Mouse (Mus musculus): ENCODE measurements around the gene Msln. TPM values are rescaled to one million over a fixed set of nuclear protein-coding genes. Genes with fewer than 3 reads are reported as not detected.

Gene Msln
- polyA plus RNA-seq (2015; fragmentation: Nextera tagmentation; extraction: Ambion mirVana): 24.2 and 31.4 TPM in 2 replicates

- 82% methylated on average over 9 of the region's 9 CpGs for WGBS
- H3K36me3 ChIP-seq: no peaks in the 10 kb centered on the region
- no peak within 1 kb of the TSS for H3K4me3 ChIP-seq (replicated peaks)
- no peaks in the 10 kb centered on the region for H3K27me3 ChIP-seq
- no peaks in the 10 kb centered on the region for H3K9me3 ChIP-seq (replicated peaks)
- H3K27ac ChIP-seq (replicated peaks): no peak within 1 kb of the TSS
- no peak within 1 kb of the TSS for H3K9ac ChIP-seq
- H3K4me1 ChIP-seq: peaks cover 7% of the 10 kb centered on the region; the same call in 1 of the 2 replicates
- no peak for ATAC-seq (ENCODE audit: insufficient number of reproducible peaks, low FRiP score, low TSS enrichment, low read depth)
- no peak within 1 kb of the TSS for H3K4me2 ChIP-seq (replicated peaks)
These were observed at the start of gene Msln for GRCm38 (mm10) chr17:25754241-25754640. Gene Msln, minus strand, starts transcription at chr17:25754378.

GRCm38 (mm10) chr17:25802825-25803517 is 48.8 kb upstream of the Msln start:
- ATAC-seq (ENCODE audit: insufficient number of reproducible peaks, low FRiP score, low TSS enrichment, low read depth): peak; percentile 72
- H3K9me3 ChIP-seq (replicated peaks): no peaks in the 10 kb centered on the region
- no peaks in the 10 kb centered on the region for H3K36me3 ChIP-seq
- no peak overlapping the region for H3K27ac ChIP-seq (replicated peaks)
- WGBS: 11% methylated on average over 10 of the region's 10 CpGs
- H3K4me3 ChIP-seq (replicated peaks): no peak overlapping the region
- no peaks in the 10 kb centered on the region for H3K4me1 ChIP-seq
- no peak overlapping the region for H3K4me2 ChIP-seq (replicated peaks)
- peaks cover 10% of the 10 kb centered on the region for H3K27me3 ChIP-seq
- H3K9ac ChIP-seq: no peak overlapping the region

GRCm38 (mm10) chr17:25801029-25801428 is 46.9 kb upstream of the Msln start:
- Histone ChIP-seq H3K4me2 (replicated peaks) (no peak overlapping the region), H3K27me3 (peaks cover 8% of the 10 kb centered on the region; the same call in 1 of the 2 replicates), H3K9ac (no peak overlapping the region), H3K4me3 (replicated peaks) (no peak overlapping the region), H3K27ac (replicated peaks) (no peak overlapping the region), H3K4me1 (peaks cover 11% of the 10 kb centered on the region), H3K9me3 (replicated peaks) (no peaks in the 10 kb centered on the region), H3K36me3 (no peaks in the 10 kb centered on the region)
- ATAC-seq (ENCODE audit: insufficient number of reproducible peaks, low FRiP score, low TSS enrichment, low read depth): no peak
- WGBS: 5% methylated on average over 6 of the region's 6 CpGs

GRCm38 (mm10) chr17:25796951-25797369 is 42.8 kb upstream of the Msln start, which contains the start of gene Metrn:
Gene Metrn, minus strand, starts transcription at chr17:25797136.
- H3K27me3 ChIP-seq: peaks cover 1% of the 10 kb centered on the region; the same call in 1 of the 2 replicates
- H3K4me3 ChIP-seq (replicated peaks): peak within 1 kb of the TSS; percentile 66
- no peak within 1 kb of the TSS; the same call in 1 of the 2 replicates for H3K27ac ChIP-seq (replicated peaks)
- 0 out of 2 replicates have a peak, but pooled peaks cover 3% of the 10 kb centered on the region for H3K36me3 ChIP-seq
- WGBS: under 1% methylated on average over 35 of the region's 35 CpGs
- peaks cover 31% of the 10 kb centered on the region for H3K4me1 ChIP-seq
- peak; percentile 87 for ATAC-seq (ENCODE audit: insufficient number of reproducible peaks, low FRiP score, low TSS enrichment, low read depth)
- peak within 1 kb of the TSS; percentile 33 for H3K9ac ChIP-seq
- no peaks in the 10 kb centered on the region for H3K9me3 ChIP-seq (replicated peaks)
- peak within 1 kb of the TSS; percentile 89 for H3K4me2 ChIP-seq (replicated peaks)

- 1% methylated on average over 37 of the region's 37 CpGs for WGBS
- Histone ChIP-seq H3K9ac (peak overlapping the region; percentile 33), H3K4me1 (peaks cover 38% of the 10 kb centered on the region), H3K4me3 (replicated peaks) (peak overlapping the region; percentile 66), H3K4me2 (replicated peaks) (peak overlapping the region; percentile 89), H3K27me3 (no peaks in the 10 kb centered on the region), H3K36me3 (0 out of 2 replicates have a peak, but pooled peaks cover 3% of the 10 kb centered on the region), H3K27ac (replicated peaks) (no peak overlapping the region; the same call in 1 of the 2 replicates), H3K9me3 (replicated peaks) (no peaks in the 10 kb centered on the region)
- ATAC-seq (ENCODE audit: insufficient number of reproducible peaks, low FRiP score, low TSS enrichment, low read depth): no peak; the same call in 1 of the 2 replicates
These were observed 42.1 kb upstream of the Msln start for GRCm38 (mm10) chr17:25796211-25796771.

GRCm38 (mm10) chr17:25795609-25796092 is 41.5 kb upstream of the Msln start, which contains the start of gene AC134908.4:
Gene AC134908.4, minus strand, starts transcription at chr17:25795659.
- H3K27ac ChIP-seq (replicated peaks): no peak within 1 kb of the TSS; the same call in 1 of the 2 replicates
- peak within 1 kb of the TSS; percentile 66 for H3K4me3 ChIP-seq (replicated peaks)
- H3K9me3 ChIP-seq (replicated peaks): no peaks in the 10 kb centered on the region
- 0 out of 2 replicates have a peak, but pooled peaks cover 3% of the 10 kb centered on the region for H3K36me3 ChIP-seq
- no peak for ATAC-seq (ENCODE audit: insufficient number of reproducible peaks, low FRiP score, low TSS enrichment, low read depth)
- H3K9ac ChIP-seq: peak within 1 kb of the TSS; percentile 33
- WGBS: 27% methylated on average over 6 of the region's 6 CpGs
- H3K4me1 ChIP-seq: peaks cover 44% of the 10 kb centered on the region
- H3K4me2 ChIP-seq (replicated peaks): peak within 1 kb of the TSS; percentile 89
- no peaks in the 10 kb centered on the region for H3K27me3 ChIP-seq

- Histone ChIP-seq H3K4me1 (peaks cover 47% of the 10 kb centered on the region), H3K4me3 (replicated peaks) (peak overlapping the region; percentile 66), H3K27ac (replicated peaks) (no peak overlapping the region)
These were observed 40.8 kb upstream of the Msln start for GRCm38 (mm10) chr17:25794998-25795397.

GRCm38 (mm10) chr17:25794197-25794596 is 40.0 kb upstream of the Msln start:
- Histone ChIP-seq H3K4me1 (peaks cover 47% of the 10 kb centered on the region), H3K27me3 (no peaks in the 10 kb centered on the region), H3K36me3 (peaks cover 9% of the 10 kb centered on the region; the same call in 1 of the 2 replicates), H3K9ac (no peak overlapping the region), H3K27ac (replicated peaks) (no peak overlapping the region), H3K4me2 (replicated peaks) (no peak overlapping the region), H3K9me3 (replicated peaks) (no peaks in the 10 kb centered on the region), H3K4me3 (replicated peaks) (no peak overlapping the region)
- 54% methylated on average over 13 of the region's 13 CpGs for WGBS
- ATAC-seq (ENCODE audit: insufficient number of reproducible peaks, low FRiP score, low TSS enrichment, low read depth): no peak

More at GRCm38 (mm10) chr17:25794998-25795397, 40.8 kb upstream of the Msln start:
- Histone ChIP-seq H3K27me3 (no peaks in the 10 kb centered on the region), H3K9ac (no peak overlapping the region), H3K4me2 (replicated peaks) (peak overlapping the region; percentile 89; the same call in 1 of the 2 replicates), H3K9me3 (replicated peaks) (no peaks in the 10 kb centered on the region), H3K36me3 (0 out of 2 replicates have a peak, but pooled peaks cover 3% of the 10 kb centered on the region)
- ATAC-seq (ENCODE audit: insufficient number of reproducible peaks, low FRiP score, low TSS enrichment, low read depth): no peak
- WGBS: 75% methylated on average over 17 of the region's 17 CpGs

GRCm38 (mm10) chr17:25792615-25793014 is 38.4 kb upstream of the Msln start, which contains the start of gene Fam173a:
Gene Fam173a, minus strand, starts transcription at chr17:25792901.
- H3K9ac ChIP-seq: peak within 1 kb of the TSS; percentile 75
- ATAC-seq (ENCODE audit: insufficient number of reproducible peaks, low FRiP score, low TSS enrichment, low read depth): peak; percentile 59
- H3K36me3 ChIP-seq: peaks cover 18% of the 10 kb centered on the region
- peak within 1 kb of the TSS; percentile 96 for H3K27ac ChIP-seq (replicated peaks)
- no peaks in the 10 kb centered on the region for H3K27me3 ChIP-seq
- H3K4me2 ChIP-seq (replicated peaks): peak within 1 kb of the TSS; percentile 79
- no peaks in the 10 kb centered on the region for H3K9me3 ChIP-seq (replicated peaks)
- peak within 1 kb of the TSS; percentile 79 for H3K4me3 ChIP-seq (replicated peaks)
- 0% methylated on average over 14 of the region's 14 CpGs for WGBS
- H3K4me1 ChIP-seq: peaks cover 46% of the 10 kb centered on the region

GRCm38 (mm10) chr17:25791843-25792527 is 37.8 kb upstream of the Msln start:
- H3K27ac ChIP-seq (replicated peaks): peak overlapping the region; percentile 96
- peak; percentile 59 for ATAC-seq (ENCODE audit: insufficient number of reproducible peaks, low FRiP score, low TSS enrichment, low read depth)
- no peaks in the 10 kb centered on the region for H3K27me3 ChIP-seq
- H3K9ac ChIP-seq: peak overlapping the region; percentile 75
- H3K4me3 ChIP-seq (replicated peaks): peak overlapping the region; percentile 79
- WGBS: under 1% methylated on average over 45 of the region's 45 CpGs
- peak overlapping the region; percentile 79 for H3K4me2 ChIP-seq (replicated peaks)
- no peaks in the 10 kb centered on the region for H3K9me3 ChIP-seq (replicated peaks)
- H3K4me1 ChIP-seq: peaks cover 40% of the 10 kb centered on the region
- peaks cover 19% of the 10 kb centered on the region for H3K36me3 ChIP-seq

Measured in embryonic facial prominence, embryonic 15.5 days (tissue).